Mouse (Mus musculus) erythroblast, adult 5-6 weeks (primary cell): ENCODE data around the gene Fam19a2. TPM values are rescaled to one million over a fixed set of nuclear protein-coding genes. Genes with fewer than 3 reads are reported as not detected.

ENCODE experiments used
- ATAC-seq: replicated peaks from 2 replicates; pipeline ENCODE4 v1.8.0; 2016; ENCODE audit warnings: moderate number of reproducible peaks, mild to moderate bottlenecking, moderate TSS enrichment, inconsistent platforms; ENCODE audit not compliant: poor library complexity, low FRiP score, severe bottlenecking
- total RNA-seq, 2 experiments: library from RNA; stranded (forward) in 1 of 2; stranded (reverse) in 1 of 2; fragments of 150-400 nt in 1 of 2; fragments of 200-764, 138-1000 nt in 1 of 2; gene quantifications; 2 replicates each; pipeline versions ENCODE4 v1.2.3 to v1.2.4; 2015 to 2017; ENCODE audit warnings: low replicate concordance in 2 of 2

The Fam19a2 gene
- total RNA-seq, 2 experiments from 2014 or later, result not detected

DNA sequence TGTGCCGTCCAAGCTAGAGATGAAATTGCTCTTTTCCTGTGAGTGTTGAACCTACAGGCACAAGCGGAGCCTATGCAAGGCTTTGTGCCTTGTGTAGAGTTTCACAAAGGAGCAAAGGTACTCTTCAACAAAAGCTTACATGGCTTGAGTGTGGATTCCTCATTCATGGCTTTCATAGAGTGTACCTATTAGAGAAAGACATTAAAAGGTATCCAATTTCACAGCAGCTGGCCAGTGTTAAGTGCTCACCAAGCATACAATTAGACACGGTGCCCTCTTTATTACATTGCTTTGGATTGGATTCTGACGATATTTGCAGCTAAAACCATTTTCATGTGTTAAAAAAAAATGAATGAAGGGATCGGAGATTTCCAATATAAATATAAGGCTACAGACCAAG is 261.6 kb downstream of the Fam19a2 start:
- no peak for ATAC-seq

DNA sequence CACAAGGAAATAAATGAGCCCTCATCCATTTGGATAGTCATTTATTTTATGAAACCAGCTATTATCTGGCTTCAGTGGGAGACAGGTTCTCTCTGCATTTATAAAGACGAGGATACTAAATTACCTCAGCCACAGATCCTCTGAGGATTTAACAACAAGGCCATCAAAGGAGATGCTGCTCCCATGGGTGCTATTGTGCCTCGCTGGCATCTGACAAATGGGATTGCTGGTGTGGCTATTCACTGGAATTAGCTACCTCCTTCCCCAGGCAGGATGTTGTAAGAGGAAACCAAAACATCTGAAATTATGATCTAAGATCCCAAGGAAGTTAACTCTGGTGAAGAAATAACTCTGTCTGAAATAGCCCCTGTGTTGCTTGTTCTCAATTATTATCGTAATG is 262.3 kb downstream of the Fam19a2 start:
- no peak for ATAC-seq

DNA sequence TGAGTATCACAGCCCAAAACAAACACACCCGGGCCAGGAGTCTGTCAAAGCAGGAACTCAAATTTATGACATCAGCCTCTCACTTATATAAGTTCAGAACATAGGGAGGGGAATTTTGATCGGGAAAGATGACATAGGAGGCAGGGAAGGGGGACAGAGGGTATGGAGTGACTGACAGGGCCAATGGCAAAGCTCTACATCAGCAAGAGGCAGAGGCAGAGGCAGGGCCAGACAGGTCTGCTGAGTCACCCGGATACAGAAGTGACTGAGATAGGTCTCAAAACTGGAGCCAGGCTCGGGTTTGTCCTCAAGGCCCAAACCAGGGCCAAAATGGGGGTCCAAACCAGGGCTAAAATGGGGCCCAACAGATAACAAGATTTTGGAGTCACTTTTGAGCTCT is 272.3 kb downstream of the Fam19a2 start:
- ATAC-seq, result no peak

DNA sequence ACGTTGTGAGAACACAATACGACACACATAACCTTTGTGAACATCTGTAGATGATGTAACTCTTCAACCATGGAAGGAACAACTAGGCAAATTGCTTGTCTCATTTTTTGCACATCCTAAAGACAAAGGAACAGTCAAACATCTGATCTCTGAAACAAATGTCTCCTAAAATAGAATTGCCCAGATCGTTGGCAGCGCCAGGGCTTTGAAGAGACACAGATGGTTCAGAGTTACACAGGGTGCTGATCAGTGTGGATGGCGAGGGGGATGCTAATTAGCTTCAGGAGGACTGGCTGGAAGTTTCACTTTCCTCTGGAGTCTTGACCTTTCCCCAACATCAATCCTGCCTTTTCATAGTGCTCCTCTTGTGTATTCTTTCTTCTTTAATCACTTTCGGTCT is 284.6 kb downstream of the Fam19a2 start:
- ATAC-seq, result no peak

DNA sequence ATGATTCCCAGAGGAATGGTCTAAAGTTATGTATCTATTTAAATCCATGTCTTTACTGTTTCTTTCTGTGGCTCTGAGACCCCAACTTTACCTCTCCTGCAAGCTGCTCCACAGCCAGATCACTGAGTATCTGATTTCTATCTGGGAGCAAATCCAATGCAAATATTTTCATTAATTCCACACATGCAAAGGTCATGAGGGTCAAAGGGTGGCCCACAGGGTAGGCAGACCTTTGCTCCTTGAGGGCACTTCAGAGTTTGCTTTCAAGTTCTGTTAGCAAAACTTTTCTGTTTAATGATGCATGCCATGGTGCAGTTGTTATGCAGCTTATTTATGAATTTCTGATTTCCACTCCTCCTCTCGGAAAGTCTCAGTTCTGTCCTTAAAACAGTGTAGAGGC is 303.9 kb downstream of the Fam19a2 start:
- no peak for ATAC-seq

DNA sequence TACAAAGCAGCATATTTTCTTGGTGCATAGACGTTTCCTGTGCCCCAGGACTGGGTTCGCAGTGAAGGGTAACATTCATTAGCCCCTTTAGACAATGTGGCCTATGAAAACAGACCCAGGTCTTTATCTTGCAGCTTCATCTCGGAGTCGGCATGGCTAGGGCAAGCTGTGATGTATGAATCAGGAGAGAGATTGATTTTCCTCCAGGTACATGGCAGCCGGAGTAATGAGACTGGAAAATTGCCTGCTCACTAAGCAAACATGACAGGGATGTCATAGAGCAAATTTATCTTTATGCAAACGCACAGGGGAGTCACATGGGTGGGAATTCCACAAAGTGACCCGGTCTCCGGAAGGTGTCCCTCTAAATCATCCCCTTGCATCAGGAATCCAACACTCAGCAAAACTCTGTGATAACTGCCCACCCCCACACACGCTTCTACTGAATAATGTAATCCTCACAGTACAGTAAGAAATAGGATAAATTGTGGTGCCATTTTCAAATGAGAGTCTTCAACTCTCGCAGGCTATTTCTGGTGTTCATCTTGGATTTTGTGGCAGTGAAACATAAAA is 306.9 kb downstream of the Fam19a2 start:
- ATAC-seq, result no peak

DNA sequence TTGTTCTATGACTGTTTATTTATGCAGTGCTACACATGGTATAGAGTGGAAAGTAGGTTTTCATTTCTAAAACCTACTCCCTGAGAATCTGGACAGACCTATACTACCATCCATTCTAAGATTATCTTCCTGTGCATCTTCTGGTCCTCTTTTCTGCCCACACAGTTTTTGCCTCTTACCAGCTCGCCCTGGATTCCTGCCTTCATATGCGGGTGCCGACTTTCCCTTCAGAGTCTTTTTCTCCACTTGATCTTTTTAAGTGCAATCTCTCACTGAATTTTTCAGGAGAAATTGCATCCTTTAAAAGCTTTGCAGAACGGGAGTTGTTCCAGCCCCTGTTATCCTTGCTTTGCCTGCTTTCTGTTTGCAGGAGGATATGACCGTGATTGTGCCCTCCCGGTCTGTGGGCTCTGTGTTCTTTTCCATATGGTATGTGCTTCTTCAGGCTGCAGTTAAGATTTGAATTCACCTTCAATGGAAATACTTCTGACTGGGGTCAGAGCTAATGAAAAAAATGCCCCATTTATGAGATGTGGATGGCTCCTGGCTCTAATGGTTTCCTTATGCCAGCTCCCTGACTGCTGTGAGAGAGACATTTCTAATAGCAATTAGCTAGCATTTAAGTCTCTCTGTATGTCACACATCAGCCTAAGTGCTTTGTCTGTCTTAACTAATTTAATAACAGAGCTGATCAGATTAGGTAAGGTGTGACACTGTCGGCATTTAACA is 308.7 kb downstream of the Fam19a2 start:
- no peak for ATAC-seq

DNA sequence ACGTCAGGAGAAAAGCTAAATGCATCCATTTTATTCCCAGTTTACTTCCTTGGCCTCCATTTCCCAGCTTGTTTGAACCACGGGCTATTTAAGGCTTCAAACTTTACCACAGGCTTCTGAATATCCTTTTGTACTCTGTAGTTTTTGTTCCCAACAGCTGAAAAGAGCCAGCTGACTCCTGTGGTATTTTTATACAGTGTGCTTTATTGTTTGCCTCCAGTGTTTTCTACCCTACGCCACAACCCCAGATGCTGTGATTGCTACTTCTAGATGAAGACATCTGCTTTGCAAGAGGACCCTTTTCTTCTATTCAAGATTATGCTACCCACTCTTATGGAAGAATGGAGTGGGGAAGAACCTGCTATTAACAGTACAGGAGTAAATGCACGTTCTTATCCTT is 314.0 kb downstream of the Fam19a2 start:
- ATAC-seq, result no peak

DNA sequence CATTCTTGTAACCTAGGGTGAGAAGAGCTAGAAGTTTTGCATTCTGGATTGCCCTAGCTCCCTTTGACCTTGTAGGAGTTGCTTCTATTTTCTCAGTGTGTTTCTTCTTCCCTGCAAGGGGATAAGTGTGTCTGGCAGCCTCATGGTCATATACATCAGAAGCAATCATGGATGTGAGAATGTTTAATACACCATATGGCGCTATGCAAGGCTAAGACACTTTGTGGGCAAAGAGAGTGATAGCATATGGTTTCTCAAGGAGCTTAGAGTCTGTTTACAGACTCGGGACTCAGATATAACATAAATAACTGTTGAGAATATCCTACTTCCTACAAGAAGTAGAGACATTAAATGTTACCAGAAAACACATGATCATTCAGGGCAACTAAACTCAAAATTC is 315.2 kb downstream of the Fam19a2 start:
- no peak for ATAC-seq

DNA sequence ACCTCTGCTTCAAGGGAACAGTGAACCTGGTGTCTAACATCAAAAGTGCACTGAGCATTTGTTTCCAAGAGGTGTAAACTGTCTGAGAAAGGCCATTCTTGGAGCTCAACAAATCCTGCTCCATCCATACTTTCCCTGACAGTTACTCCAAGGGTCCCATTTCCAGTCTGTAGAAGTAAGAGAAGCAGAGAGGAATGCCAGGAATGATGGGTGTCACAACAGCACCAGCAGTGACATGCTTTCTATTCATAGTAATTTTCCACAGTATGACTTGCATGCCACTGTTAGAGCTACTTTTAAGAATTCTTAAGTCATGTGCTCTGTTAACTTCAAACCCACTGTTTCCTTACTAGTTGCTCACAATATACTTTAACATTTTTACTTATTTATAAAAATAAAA is 331.2 kb downstream of the Fam19a2 start:
- ATAC-seq, result no peak

DNA sequence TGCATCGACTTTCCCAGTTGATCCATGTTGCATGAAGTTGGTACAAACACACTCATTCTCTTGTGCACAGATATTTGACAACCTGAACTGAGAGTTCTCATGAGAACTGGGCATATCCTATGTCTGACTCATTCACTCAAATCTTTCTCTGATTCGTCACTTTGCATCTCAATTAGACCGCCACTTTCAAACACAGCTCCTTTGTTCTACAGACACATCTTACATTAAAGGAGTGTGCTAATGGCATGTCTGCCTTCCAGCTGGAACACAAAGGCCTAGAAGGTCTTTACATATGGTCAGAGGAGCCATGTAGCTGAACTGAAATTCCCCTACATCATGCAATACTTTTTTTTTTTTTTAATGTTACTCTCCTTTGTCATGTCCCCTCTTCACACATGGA is 333.3 kb downstream of the Fam19a2 start:
- no peak for ATAC-seq

DNA sequence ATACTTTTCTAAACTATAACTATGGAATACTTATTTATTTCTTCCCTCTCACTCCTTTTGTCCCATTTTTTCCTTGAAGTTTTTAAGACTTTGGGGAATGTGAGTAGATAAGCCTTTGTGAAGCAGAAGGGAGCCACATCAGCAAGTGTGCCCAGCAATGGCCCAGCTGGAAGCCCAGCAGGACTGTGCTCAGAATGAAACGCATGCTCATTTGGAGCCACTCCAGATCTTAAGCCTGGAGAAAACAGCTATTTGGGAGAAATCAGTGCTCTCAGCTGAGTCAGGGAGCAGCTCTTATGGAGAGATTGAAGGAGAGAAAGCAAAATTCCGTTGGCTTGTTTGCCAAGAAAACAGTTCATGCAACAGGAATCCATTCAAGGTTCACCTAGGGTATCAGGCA is 341.9 kb downstream of the Fam19a2 start:
- no peak for ATAC-seq

DNA sequence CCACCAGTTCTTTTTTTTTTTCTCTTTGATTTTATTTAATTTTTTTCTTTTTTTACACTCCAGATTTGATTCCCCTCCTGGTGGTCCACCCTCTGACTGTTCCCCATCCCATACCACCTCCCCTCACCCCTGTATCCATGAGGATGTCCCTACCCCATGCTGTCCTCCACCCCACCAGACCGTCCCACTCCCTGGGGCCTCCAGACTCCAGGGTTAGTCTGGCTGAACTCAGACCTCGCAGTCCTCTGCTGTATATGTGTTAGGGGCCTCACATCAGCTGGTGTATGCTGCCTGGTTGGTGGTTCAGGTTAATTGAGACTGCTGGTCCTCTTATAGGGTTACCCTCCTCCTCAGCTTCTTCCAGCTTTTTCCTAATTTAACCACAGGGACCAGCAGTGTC is 362.9 kb downstream of the Fam19a2 start:
- ATAC-seq, result no peak

DNA sequence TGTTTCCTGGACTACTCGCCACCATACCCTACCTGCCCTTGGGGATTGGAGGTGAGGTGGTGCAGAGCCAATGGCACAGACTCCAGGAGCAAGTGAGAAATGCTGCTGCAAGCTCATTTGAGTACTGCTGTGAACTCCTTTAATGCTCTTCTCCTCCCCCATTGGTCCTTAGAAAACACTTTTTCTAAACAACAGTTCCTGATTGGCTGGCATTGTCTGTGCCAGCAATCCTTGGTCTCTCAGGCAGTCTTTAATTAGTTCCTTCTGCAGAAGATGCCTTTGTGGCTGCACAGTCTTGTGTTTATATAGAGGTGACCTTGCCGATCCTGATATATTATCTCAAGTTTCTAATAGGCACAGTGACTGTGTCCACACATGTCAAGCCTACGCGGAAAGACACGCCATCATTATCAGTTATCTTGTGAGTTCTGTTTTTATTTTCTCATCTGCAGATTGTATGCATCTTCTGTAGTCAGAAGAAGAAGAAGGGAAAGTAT is 365.5 kb downstream of the Fam19a2 start:
- no peak for ATAC-seq

DNA sequence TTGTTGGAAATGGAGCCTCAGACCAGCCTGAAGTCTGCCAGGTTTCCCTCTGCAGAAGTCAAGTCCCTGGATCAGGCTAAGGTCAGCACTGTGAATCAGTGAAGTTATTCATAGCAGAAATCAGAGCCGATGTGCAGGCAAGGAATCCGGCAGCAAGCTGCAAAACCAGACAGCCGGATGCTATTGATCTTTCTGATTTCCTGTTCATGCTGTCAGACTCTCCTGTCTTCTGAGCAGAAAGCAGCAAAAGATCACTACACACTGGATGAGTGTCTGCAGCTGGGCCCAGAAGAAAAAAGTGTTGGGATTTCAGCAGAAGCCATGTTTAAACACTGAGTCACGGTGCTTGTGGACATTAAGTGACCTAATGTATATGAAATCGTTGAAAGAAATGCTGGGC is 368.2 kb downstream of the Fam19a2 start:
- no peak for ATAC-seq

DNA sequence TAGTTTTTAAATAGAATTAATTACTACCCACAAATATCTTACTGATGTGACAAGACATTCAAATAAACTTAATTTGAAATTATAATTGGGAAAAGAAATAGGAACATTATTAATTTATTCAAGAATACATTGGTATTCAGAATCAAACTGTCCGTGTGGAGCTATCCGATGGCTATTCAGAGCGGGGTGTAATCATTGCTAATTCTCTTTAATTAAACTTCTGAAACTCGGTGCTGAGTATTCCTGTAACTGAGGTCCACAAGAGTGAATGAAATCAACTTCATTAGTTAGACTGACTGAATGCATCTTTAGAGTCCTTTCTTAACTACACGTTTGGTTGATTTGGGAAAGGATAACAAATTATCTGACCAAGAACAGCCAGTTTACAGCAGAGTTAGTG is 372.9 kb downstream of the Fam19a2 start:
- ATAC-seq, result no peak

DNA sequence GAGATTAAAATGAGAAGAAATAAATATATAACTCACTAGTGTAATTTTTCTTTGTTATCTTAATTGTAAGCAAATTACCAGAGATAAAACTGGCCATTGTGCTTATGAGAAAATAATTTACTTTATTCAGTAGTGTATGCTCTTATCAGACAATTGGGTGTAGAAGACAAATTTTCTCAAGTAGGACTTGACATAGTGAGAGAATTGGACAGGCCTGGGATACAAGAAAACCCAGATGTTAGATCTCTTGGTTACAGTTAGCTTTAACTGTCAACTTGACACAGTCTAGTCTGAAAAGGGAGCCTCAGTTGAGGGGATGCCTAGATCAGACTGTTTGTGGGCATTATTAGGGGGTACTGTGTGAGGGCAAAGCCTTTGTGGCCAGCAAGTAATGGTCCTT is 373.7 kb downstream of the Fam19a2 start:
- ATAC-seq, result no peak

DNA sequence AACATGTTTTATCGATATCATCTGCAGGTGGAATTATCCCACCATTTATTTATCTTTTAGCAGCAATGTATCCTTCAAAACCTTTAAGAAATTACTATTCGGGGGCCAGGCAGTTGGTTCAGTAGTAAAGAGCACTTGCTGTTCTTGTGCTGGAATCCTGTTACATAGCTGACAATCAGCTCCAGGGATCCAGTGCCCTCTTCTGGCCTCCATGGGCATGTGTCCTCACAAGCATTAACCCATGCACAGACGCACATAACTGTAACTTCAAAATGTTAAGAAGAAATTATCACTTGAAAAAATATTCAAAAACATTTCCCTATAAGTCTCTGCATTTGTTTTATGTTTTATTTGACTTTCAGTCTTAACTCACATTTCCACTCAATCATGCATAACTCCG is 381.8 kb downstream of the Fam19a2 start:
- ATAC-seq, result no peak

DNA sequence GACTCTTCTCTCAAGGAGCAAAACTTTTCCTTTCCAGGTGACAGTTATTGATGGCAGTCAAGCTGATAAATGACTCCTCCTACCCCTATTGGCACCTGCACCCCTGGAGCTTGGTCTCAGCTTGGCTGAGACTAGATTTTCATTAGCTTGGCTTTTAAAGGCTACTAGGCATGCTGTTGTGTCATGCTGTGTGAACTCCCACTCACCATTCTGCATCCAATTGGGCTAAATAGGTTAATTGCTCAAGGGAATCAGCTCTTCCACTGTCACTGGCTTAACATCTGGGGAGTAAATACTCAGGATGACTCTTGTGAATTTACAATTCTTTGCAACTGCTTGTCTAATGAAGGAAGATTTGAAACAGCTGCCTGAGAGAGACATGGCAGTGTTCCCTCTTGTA is 407.4 kb downstream of the Fam19a2 start:
- ATAC-seq, result no peak

DNA sequence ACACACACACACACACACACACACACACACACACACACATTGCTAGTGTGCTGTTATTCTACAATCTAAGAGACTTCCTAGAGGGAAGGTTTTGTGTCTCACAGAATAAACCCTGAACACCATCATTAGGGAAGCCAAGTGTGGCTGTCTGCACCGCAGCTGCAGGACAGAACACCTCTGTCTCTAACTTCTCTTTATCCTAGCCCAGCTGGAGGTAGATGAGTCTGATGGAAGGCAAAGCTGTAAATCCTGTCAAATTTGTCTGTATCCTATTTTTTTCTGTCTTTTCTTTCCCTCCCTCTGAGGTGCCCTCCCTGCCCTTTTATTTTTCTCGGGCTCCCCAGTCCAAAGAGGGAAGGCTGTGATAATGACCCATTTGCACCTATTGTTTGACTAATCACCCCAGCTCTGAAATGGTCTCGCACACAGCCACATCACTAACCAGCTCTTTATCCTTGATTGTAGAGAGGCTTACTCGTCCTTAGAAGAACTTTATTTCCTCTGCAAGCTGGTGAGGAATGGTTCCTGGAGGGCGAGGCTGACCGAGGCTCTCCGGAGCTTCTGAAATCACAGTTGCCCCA is 414.6 kb downstream of the Fam19a2 start:
- no peak for ATAC-seq

DNA sequence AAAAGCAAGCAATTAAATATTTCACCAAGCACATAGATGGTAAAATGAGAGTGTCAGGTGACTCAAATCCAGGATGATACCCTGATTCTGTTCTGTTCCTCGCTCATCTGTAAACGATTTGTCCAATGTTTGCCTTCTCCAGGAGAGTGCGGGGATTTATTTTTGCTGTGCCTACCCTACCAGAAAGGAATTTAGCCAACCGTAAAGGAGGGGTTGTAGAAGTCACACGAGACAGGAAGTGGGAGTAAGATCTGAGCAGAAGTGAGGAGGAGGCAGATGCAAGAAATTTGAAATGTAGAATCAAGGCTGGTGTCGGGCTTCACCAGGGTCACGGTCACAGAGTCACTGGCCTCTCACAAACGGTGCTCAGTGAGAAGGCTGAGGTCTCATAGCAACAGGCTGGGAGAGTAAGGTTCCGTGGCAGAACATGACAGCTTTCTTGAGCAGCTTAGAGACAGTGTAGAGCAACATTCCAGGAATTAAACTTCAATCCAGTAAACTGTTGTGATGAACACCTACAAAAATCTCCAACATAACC is 419.0 kb downstream of the Fam19a2 start:
- no peak for ATAC-seq
